Mouse (Mus musculus): ENCODE measurements at regions not wholly inside any gene's neighbourhood (a gene's known extent, or its start where the extent isn't known, plus 50 kb on each side); places are given as distances from the start of the nearest gene placed in this dataset.

DNA sequence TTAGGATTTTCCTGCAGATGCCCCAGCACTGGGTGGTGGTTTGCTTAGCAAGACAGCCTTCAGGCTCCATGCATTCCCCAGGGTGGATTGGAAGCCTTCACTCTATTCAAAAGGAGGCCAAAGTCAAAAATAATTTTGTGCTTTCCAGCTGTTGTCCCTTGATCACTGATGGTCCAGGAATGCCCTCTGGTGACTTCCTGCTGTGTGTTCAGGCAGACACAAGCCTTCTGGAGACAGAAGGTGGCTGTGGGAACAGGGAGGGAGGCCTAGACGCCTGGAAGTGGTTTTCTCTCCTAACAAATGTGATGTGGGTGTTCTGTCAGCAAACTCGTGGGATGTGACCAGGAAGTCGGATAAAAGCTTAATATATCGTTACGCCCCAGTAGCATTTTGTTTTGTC lies 81.3 kb downstream of the Atp6ap1l start:
- no peak for DNase-seq (ENCODE audit: extremely low spot score)

DNA sequence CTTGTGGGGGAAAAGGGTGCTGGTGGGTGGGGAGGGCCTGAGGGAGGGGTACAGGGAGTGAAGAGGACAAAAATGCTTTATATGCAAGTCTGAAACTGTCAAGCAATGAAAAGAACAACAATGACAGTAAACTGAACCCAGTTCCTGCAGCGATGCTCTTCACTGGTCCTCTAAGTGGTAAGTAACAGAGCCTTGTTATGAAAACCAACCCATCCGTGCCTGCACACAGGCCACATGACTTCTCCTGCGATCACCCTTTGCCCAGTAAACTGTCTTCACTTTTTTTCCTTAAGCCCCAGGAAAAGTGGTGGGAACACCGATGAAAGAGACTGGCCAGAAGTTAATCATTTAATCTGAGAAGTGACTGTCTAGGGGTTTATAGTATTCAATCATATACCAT lies 83.3 kb downstream of the Atp6ap1l start:
- DNase-seq (ENCODE audit: extremely low spot score), result no peak

GRCm38 (mm10) chr13:90820453-90820852 lies 84.7 kb downstream of the Atp6ap1l start:
- DNase-seq (ENCODE audit: extremely low spot score), result no peak

DNA sequence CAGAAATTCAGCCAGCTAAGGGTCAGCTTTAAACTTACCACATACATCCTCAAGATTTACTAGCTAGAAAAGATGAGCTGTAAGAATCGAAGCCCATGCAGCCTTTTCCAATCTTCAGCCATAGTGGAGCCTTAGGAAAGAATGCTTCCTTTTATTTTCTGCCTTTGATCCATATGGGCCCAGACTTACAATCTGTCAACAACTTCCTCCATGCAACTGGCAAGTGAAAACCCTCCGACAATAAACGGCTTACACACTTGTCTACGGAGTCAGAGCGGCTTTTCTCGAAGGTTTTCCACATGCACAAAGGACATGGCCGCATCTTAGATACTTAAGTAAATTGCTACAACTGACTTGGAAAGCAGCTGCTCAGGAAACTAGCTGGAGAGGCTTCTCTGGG lies 85.2 kb downstream of the Atp6ap1l start:
- DNase-seq (ENCODE audit: extremely low spot score), result no peak

DNA sequence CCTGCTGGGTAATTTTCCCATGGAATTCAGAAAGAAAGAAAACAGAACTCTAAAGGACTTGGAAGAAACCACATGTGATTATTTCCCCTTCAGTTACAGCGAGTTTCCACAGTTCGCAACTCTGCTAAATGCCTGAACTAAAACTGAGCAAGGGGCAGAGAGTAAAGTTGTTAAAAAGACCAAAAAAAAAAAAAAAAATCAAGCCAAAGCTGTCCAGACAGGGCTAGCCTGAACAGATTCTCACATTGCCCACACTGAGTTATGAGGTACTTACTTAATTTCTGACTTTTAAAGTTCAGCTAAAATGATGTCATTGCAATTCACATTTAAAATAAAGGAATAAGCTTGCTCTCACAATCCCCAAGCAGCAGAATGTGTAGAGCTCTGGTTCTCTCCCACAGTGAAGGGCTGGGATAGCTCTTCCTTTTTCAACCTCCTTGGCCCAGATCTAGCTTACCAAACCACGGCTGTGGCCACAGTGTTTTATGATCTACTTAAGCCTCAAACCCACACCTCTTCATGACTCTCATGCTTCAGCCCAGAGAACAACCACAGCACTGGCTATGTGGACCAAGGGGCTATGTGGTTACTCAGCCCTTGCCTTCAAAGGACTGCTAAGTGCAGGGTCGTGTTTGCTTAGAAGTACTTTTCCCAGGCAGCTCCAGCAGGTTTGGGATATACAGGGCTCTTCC lies 90.8 kb downstream of the Atp6ap1l start:
- DNase-seq (ENCODE audit: extremely low spot score), result no peak

- no peak for DNase-seq (ENCODE audit: extremely low spot score)
Measured at GRCm38 (mm10) chr13:90810011-90810410, 95.1 kb downstream of the Atp6ap1l start.

DNA sequence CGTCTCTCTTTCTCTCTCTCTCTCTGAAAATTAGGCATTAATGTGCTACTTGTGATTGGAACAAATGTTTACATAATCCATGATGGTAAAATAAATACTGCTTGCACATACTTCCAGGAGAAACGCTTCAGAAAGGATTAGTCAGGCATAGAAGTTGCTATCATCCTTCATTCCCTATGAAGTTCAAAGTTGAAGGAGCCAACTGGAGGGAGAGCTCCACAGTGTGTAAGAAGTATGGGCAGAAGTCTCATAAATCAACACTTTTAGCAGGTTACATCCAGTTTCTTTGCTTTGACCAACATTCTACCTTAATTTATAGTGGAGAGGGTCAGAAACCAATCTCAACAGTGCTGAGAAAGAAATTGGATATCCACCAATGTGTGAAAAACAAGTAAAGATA lies 105.5 kb downstream of the Atp6ap1l start:
- DNase-seq (ENCODE audit: extremely low spot score), result no peak

- peak; percentile 33 for DNase-seq (ENCODE audit: extremely low spot score)
Measured at GRCm38 (mm10) chr13:90798791-90799542, 106.2 kb downstream of the Atp6ap1l start.

- no peak for DNase-seq (ENCODE audit: extremely low spot score)
Measured at GRCm38 (mm10) chr13:90798381-90798780, 106.8 kb downstream of the Atp6ap1l start.

- DNase-seq (ENCODE audit: extremely low spot score), result no peak
Measured at GRCm38 (mm10) chr13:90797209-90797608, 107.9 kb downstream of the Atp6ap1l start.

DNA sequence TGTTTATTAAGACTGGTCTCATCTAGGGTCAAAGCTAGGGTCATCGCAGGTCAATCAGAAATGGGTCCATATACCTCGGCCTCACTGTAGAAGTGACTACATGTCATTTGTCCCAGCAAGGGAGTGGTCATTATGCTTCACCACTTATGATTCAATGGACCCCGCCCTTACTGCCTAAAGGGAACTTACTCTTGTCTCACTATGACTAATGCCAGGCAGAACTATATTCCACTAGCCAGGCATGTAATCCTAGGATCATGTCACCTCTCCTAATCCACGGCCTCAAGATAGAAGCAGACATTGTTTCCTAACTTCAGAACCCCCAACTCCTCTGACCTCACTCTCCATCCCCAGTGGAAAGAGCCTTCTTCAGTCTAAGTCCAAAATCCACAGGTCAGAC lies 108.3 kb downstream of the Atp6ap1l start:
- DNase-seq (ENCODE audit: extremely low spot score), result no peak

DNA sequence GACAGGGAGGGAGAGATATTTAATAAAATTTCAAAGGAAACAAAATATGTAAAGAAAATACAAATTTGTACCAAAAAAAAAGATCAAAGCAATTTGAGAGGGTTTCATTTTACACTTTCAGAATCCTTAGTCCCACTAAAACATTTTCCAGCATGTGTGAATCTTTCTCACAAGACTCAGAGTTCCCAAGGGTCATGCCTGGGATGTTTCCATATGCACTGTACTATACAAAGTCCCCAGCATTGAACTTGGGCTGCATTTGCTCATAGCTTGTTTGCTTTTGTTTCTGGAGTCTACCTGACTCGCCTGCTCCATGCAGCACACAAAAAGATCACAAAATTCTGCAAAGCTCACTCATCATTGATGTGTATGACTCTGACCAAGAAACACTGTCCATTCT lies 122.7 kb downstream of the Atp6ap1l start:
- DNase-seq (ENCODE audit: extremely low spot score), result no peak

GRCm38 (mm10) chr13:90781974-90782373 lies 123.2 kb downstream of the Atp6ap1l start:
- DNase-seq (ENCODE audit: extremely low spot score), result no peak

DNA sequence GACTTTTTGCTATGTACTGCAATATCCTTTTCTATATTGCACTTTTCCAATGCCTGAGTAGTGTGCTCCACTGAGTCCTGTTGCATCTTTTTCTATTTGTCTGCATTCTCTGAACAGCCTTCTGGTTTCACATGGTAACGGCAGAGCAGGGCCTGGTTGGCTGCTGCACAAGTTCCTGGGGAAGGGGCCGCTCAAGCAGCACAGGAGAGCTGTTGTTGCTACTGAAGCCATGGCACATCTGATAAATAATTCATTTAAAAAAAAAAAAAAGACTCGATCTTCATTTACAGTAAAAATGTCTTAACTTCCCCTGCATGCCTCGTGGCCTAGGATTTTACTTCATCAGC lies 127.2 kb downstream of the Atp6ap1l start:
- DNase-seq (ENCODE audit: extremely low spot score), result no peak

- DNase-seq (ENCODE audit: extremely low spot score), result no peak
Measured at GRCm38 (mm10) chr13:90777123-90777951, 127.8 kb downstream of the Atp6ap1l start.

DNA sequence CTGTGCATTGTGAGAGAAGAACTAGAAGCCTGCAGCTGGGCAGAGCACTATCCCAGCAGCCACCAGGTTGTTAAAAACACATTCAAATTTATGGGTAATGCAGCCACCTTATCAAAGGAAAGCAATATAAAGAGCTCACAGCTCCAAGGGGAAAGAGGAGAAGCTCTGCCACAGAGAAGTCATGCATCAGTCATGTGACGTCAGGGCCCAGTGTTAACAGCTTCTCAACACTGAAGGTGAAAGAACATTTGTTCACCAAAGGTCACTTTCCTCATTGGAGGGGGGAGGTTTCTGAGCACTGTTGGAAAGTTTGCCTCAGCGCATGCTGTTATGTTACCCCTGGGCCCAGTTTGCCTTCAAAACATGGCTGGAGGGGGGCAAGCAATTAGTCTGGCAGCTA lies 143.0 kb downstream of the Atp6ap1l start:
- peak; percentile 28 for DNase-seq (ENCODE audit: extremely low spot score)

- peak; percentile 35 for DNase-seq (ENCODE audit: extremely low spot score)
Measured at GRCm38 (mm10) chr13:90760516-90761050, 144.6 kb downstream of the Atp6ap1l start.

- no peak for DNase-seq (ENCODE audit: extremely low spot score)
Measured at GRCm38 (mm10) chr13:90754451-90754850, 150.7 kb downstream of the Atp6ap1l start.

DNA sequence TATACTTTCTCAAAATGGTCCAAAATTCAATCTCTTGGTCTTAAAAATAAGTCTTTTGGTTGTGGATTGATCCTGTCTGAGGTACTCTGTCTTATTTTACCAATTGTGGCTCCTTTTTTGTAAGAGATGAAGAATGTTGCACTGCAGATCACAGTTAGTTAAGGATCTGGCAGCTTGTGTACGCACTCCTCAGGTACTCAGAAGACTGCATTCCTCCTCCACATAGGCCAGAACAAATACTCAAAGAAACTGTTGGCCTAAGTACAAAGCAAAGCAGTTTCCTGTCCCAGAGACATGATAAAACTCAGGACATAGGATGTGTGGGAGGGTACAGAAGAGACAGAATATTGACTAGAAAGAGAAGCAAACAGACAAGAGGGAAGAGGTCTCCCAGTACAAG lies 155.4 kb downstream of the Atp6ap1l start:
- DNase-seq (ENCODE audit: extremely low spot score), result no peak

- no peak for DNase-seq (ENCODE audit: extremely low spot score)
Measured at GRCm38 (mm10) chr13:90745063-90745462, 160.1 kb downstream of the Atp6ap1l start.

GRCm38 (mm10) chr13:90742615-90743402 lies 162.3 kb downstream of the Atp6ap1l start:
- DNase-seq (ENCODE audit: extremely low spot score), result no peak

GRCm38 (mm10) chr13:90739797-90740196 lies 165.4 kb downstream of the Atp6ap1l start:
- DNase-seq (ENCODE audit: extremely low spot score), result no peak

Measured in embryo, embryonic 9.5 days (tissue).